Mouse (Mus musculus): ENCODE results near the gene Prep. TPM values are rescaled to one million over a fixed set of nuclear protein-coding genes. Genes with fewer than 3 reads are reported as not detected.

Gene Prep
- polyA plus RNA-seq, 1 experiment, result 5.2 TPM

DNA sequence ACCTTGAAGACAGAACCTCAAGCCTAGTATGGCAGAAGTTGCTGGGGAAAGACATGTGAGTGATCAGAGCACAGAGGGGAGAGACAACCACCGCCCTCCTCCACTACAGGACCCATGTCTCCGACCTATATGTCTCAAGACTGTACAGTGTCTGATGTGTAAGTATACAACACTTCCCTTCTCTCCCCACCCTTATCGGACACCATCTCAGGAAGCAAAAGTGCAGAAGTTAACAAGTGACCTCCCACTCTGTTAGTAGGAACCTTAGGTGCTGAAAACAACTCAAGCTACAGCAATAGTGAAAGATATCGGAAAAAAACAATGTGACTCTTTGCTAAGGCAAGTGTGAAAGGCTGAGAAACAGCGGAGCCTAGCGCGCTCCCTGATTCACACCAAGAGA lies 40.1 kb upstream of the Prep start:
- 89% methylated on average over 7 of the region's 7 CpGs for WGBS
- Histone ChIP-seq H3K27me3 (ENCODE audit: control insufficient read depth, insufficient read depth, low read length) (no peaks in the 10 kb centered on the region), H3K27ac (ENCODE audit: insufficient read depth, low read depth, low read length) (no peak overlapping the region), H3K36me3 (ENCODE audit: control insufficient read depth, insufficient read depth, low read length) (no peaks in the 10 kb centered on the region), H3K4me1 (ENCODE audit: control insufficient read depth, insufficient read depth, insufficient read length, low read length) (no peaks in the 10 kb centered on the region), H3K4me3 (ENCODE audit: low read depth, low read length) (no peak overlapping the region)
- no peak for TF ChIP-seq POLR2A (IDR thresholded peaks at IDR 0.05; ENCODE audit: low read depth, low read length)
- no peak for TF ChIP-seq CTCF (IDR thresholded peaks at IDR 0.05; ENCODE audit: extremely low read depth, insufficient read length, insufficient replicate concordance, low read depth, low read length)

DNA sequence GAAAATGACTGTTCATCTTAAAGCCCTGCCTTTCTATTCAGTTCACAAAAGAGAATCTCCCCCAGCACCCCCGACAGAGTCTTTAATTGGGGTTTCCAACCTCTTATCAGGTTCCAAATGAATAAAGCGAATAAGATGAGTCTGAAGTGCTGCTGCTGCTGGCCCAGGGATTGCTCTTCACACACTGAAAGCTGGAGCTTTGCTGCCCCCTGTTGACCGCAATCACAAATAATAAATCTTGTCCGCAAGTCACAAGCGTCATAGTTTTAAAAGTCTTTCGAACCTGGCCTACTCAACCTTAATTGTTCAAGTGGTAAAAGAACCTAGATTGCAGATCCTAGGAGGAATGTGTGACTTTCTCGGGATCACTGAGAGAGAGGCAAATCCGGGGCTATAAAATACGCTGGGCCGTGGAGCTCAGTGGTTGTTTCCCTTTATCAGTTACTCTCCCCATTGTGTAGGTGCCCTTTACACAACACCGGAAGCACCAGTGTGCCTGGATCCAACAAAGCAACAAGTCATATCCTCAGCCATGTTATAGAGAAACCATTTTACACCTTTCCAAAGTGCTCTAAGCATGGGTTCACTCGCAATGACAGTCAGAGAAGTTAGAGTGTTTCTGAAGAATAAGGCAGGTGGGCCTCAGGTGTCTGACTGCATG lies 21.6 kb upstream of the Prep start:
- peak; percentile 72; the same call in 1 of the 2 replicates for TF ChIP-seq CTCF (IDR thresholded peaks at IDR 0.05; ENCODE audit: extremely low read depth, insufficient read length, insufficient replicate concordance, low read depth, low read length)
- TF ChIP-seq POLR2A (IDR thresholded peaks at IDR 0.05; ENCODE audit: low read depth, low read length), result no peak
- 19% methylated on average over 12 of the region's 12 CpGs for WGBS

DNA sequence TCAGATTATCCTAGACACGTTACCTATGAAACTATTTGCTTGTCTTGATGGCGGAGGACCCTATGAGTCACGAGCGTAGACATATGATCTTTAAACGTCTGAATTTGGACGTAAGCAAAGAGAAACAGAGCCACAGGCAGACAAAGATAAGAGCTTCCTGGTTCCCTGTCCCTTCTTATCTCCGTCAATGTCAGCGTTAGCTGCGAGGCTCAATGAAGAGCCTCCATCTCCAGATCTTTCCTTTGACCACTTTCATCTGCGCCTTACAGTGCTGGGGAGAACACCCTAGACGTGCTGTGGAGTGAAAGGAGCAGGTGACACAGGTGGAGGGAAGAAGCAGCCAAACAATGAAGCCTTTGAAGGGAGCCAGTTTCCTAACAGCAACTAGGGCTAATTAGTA lies 18.8 kb upstream of the Prep start:
- TF ChIP-seq CTCF (IDR thresholded peaks at IDR 0.05; ENCODE audit: extremely low read depth, insufficient read length, insufficient replicate concordance, low read depth, low read length) (no peak), POLR2A (IDR thresholded peaks at IDR 0.05; ENCODE audit: low read depth, low read length) (no peak)
- Histone ChIP-seq H3K4me3 (ENCODE audit: low read depth, low read length) (peak overlapping the region; percentile 28; the same call in 1 of the 2 replicates), H3K27ac (ENCODE audit: insufficient read depth, low read depth, low read length) (peak overlapping the region; percentile 18; the same call in 1 of the 2 replicates), H3K4me1 (ENCODE audit: control insufficient read depth, insufficient read depth, insufficient read length, low read length) (no peaks in the 10 kb centered on the region; the same call in 1 of the 2 replicates), H3K27me3 (ENCODE audit: control insufficient read depth, insufficient read depth, low read length) (no peaks in the 10 kb centered on the region), H3K36me3 (ENCODE audit: control insufficient read depth, insufficient read depth, low read length) (no peaks in the 10 kb centered on the region)
- 13% methylated on average over 11 of the region's 11 CpGs for WGBS

More for the DNA sequence above, 21.6 kb upstream of the Prep start:
- H3K27me3 ChIP-seq (ENCODE audit: control insufficient read depth, insufficient read depth, low read length), result no peaks in the 10 kb centered on the region
- no peak overlapping the region for H3K27ac ChIP-seq (ENCODE audit: insufficient read depth, low read depth, low read length)
- H3K4me1 ChIP-seq (ENCODE audit: control insufficient read depth, insufficient read depth, insufficient read length, low read length), result no peaks in the 10 kb centered on the region; the same call in 1 of the 2 replicates
- H3K4me3 ChIP-seq (ENCODE audit: low read depth, low read length), result no peak overlapping the region
- no peaks in the 10 kb centered on the region for H3K36me3 ChIP-seq (ENCODE audit: control insufficient read depth, insufficient read depth, low read length)

DNA sequence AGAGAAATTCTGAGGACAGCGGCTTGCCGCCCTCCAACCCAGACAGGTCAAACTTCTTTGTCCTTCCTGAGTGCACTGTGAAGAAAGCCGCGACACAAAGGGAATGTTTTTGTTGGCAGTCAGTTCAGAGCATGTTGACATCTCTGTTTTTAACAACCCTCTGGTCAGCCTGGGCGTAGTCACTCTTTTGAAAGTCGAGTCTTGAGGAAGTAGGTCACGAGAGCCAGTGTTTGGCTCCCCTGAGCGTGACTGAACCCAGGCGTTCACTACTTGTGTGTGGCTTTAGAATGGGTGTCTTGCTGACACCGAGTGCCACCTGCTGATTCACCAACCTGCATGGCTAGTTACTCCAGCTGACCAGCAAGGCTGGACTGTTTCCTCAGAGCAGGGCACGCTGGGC lies 18.4 kb upstream of the Prep start:
- H3K27me3 ChIP-seq (ENCODE audit: control insufficient read depth, insufficient read depth, low read length), result no peaks in the 10 kb centered on the region
- H3K27ac ChIP-seq (ENCODE audit: insufficient read depth, low read depth, low read length), result peak overlapping the region; percentile 18; the same call in 1 of the 2 replicates
- H3K4me1 ChIP-seq (ENCODE audit: control insufficient read depth, insufficient read depth, insufficient read length, low read length), result no peaks in the 10 kb centered on the region; the same call in 1 of the 2 replicates
- no peak for TF ChIP-seq CTCF (IDR thresholded peaks at IDR 0.05; ENCODE audit: extremely low read depth, insufficient read length, insufficient replicate concordance, low read depth, low read length)
- no peak for TF ChIP-seq POLR2A (IDR thresholded peaks at IDR 0.05; ENCODE audit: low read depth, low read length)
- peak overlapping the region; percentile 28; the same call in 1 of the 2 replicates for H3K4me3 ChIP-seq (ENCODE audit: low read depth, low read length)
- 11% methylated on average over 11 of the region's 11 CpGs for WGBS
- H3K36me3 ChIP-seq (ENCODE audit: control insufficient read depth, insufficient read depth, low read length), result no peaks in the 10 kb centered on the region

DNA sequence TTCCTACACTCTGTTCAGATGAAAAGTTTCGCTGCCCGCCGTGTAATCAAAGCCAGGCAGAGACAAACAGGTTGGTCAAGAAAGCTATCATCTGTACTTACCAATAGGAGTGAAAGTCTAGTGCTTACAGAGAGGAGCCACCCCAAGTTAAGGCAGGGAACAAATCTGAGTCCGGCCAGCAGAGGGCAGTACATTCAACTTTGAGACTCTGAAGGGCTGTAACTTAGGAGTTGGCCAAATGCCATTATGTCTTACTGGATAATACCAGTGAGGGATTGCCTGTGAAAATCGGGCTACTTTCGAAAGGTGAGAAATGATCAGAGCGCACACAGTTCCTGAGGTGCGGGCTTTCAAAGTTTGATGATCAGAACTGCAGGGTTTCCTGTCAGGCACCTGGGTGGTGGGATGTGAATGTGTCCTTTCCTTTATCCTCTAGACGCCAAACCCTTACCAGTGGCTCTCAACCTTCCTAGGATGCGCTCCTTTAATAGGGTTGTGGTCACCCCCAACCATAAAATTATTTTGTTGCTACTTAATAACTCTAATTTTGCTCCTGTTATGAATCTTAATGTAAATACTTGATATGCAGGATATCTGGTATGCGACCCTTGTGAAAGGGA lies 15.8 kb upstream of the Prep start:
- no peaks in the 10 kb centered on the region for H3K36me3 ChIP-seq (ENCODE audit: control insufficient read depth, insufficient read depth, low read length)
- TF ChIP-seq CTCF (IDR thresholded peaks at IDR 0.05; ENCODE audit: extremely low read depth, insufficient read length, insufficient replicate concordance, low read depth, low read length) (peak; percentile 55; the same call in 1 of the 2 replicates), POLR2A (IDR thresholded peaks at IDR 0.05; ENCODE audit: low read depth, low read length) (no peak)
- WGBS, result 40% methylated on average over 11 of the region's 11 CpGs
- no peaks in the 10 kb centered on the region; the same call in 1 of the 2 replicates for H3K4me1 ChIP-seq (ENCODE audit: control insufficient read depth, insufficient read depth, insufficient read length, low read length)
- no peak overlapping the region for H3K27ac ChIP-seq (ENCODE audit: insufficient read depth, low read depth, low read length)
- no peaks in the 10 kb centered on the region for H3K27me3 ChIP-seq (ENCODE audit: control insufficient read depth, insufficient read depth, low read length)
- H3K4me3 ChIP-seq (ENCODE audit: low read depth, low read length), result no peak overlapping the region

DNA sequence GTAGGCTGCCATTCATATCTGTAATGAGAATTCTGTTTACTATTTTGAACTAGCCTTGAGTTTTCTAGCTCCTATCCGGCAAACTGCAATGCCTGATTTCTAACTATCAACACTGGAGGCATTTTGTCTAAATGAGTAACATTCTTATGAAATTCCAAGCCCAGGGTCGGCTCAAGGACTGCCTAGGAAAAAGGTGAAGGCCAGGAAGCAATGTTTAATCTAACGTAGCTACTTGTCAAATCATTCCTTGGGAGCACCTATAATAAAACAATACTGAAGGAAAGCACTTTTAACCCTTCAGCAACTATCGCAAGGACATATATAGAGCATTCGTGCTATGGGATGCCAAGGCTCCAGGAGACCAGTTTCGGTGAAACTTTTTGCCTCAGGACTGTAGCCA lies 8.6 kb upstream of the Prep start:
- no peak overlapping the region for H3K4me3 ChIP-seq (ENCODE audit: low read depth, low read length)
- H3K4me1 ChIP-seq (ENCODE audit: control insufficient read depth, insufficient read depth, insufficient read length, low read length), result no peaks in the 10 kb centered on the region
- H3K27me3 ChIP-seq (ENCODE audit: control insufficient read depth, insufficient read depth, low read length), result no peaks in the 10 kb centered on the region
- H3K36me3 ChIP-seq (ENCODE audit: control insufficient read depth, insufficient read depth, low read length), result no peaks in the 10 kb centered on the region
- 86% methylated on average over 6 of the region's 6 CpGs for WGBS
- no peak overlapping the region for H3K27ac ChIP-seq (ENCODE audit: insufficient read depth, low read depth, low read length)
- TF ChIP-seq CTCF (IDR thresholded peaks at IDR 0.05; ENCODE audit: extremely low read depth, insufficient read length, insufficient replicate concordance, low read depth, low read length) (no peak), POLR2A (IDR thresholded peaks at IDR 0.05; ENCODE audit: low read depth, low read length) (no peak)

DNA sequence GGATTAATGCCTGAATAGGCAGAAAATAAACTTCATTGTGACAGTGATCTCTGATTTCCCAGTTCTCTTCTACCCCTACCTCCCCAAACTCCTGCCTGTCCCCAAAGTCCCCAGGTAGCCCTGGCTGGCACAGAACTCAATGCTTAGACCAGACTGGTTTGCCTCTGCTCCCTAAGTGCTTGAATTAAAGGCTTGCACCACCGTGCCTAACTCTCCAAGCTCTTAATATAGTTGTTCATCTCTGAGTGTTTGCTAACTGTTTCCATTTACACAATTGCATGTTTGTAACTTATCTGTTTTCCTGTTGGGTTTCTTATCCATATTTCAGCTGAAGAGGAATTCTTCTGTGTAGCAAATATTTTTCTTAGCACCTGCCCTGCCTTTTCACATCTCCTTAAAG lies 6.2 kb upstream of the Prep start:
- no peak for TF ChIP-seq POLR2A (IDR thresholded peaks at IDR 0.05; ENCODE audit: low read depth, low read length)
- 54% methylated on average over 1 of the region's 1 CpGs for WGBS
- Histone ChIP-seq H3K4me1 (ENCODE audit: control insufficient read depth, insufficient read depth, insufficient read length, low read length) (no peaks in the 10 kb centered on the region), H3K27ac (ENCODE audit: insufficient read depth, low read depth, low read length) (no peak overlapping the region), H3K27me3 (ENCODE audit: control insufficient read depth, insufficient read depth, low read length) (no peaks in the 10 kb centered on the region), H3K36me3 (ENCODE audit: control insufficient read depth, insufficient read depth, low read length) (no peaks in the 10 kb centered on the region), H3K4me3 (ENCODE audit: low read depth, low read length) (no peak overlapping the region)

Data from small intestine, adult 2 months (tissue).